Mouse (Mus musculus) MEL (cell line): ENCODE measurements at regions not wholly inside any gene's neighbourhood (a gene's known extent, or its start where the extent isn't known, plus 50 kb on each side); places are given as distances from the start of the nearest gene placed in this dataset.

Experiments used
- DNase-seq: peaks from one replicate; pipeline ENCODE4 v3.0.0; 2011; ENCODE audit warnings: low read depth, low spot score
- H3K27ac ChIP-seq: 2 replicates; pipeline ENCODE4 v1.5.1; 2012; ENCODE audit warnings: low read depth, mild to moderate bottlenecking, control low read depth, low read length, moderate library complexity; ENCODE audit not compliant: control insufficient read depth
- H3K27me3 ChIP-seq, 2 experiments: fragments of 150-350 bp in 1 of 2; sonication (generic) in 1 of 2; 2 replicates each; pipeline ENCODE4 v1.6.1; 2012; ENCODE audit warnings: low read length in 2 of 2, mild to moderate bottlenecking in 2 of 2, improper control_type of control experiment in 1 of 2, moderate library complexity in 1 of 2; ENCODE audit not compliant: insufficient read depth in 2 of 2, control insufficient read depth in 1 of 2
- H3K36me3 ChIP-seq, 2 experiments: 2 replicates each; pipeline ENCODE4 v1.6.1; 2012 to 2014; ENCODE audit warnings: low read length in 2 of 2, improper control_type of control experiment in 1 of 2, inconsistent platforms in 1 of 2, mild to moderate bottlenecking in 1 of 2; ENCODE audit not compliant: insufficient read depth in 2 of 2, control insufficient read depth in 1 of 2
- H3K4me1 ChIP-seq, 2 experiments: fragments of 150-350 bp in 1 of 2; sonication (generic) in 1 of 2; 2 replicates each; pipeline ENCODE4 v1.6.1; 2012; ENCODE audit warnings: low read length in 2 of 2, improper control_type of control experiment in 1 of 2, mild to moderate bottlenecking in 1 of 2; ENCODE audit not compliant: insufficient read depth in 2 of 2, control insufficient read depth in 1 of 2
- H3K4me3 ChIP-seq, 2 experiments: fragments of 150-350 bp in 1 of 2; sonication (generic) in 1 of 2; 2 replicates each; pipeline ENCODE4 v1.5.1; 2012; ENCODE audit warnings: low read depth in 2 of 2, low read length in 2 of 2, mild to moderate bottlenecking in 2 of 2, moderate library complexity in 2 of 2, control low read depth in 1 of 2, improper control_type of control experiment in 1 of 2; ENCODE audit not compliant: control insufficient read depth in 1 of 2, insufficient read depth in 1 of 2
- H3K79me2 ChIP-seq: 2 replicates; pipeline ENCODE4 v1.6.1; 2012; ENCODE audit warnings: mild to moderate bottlenecking, low read length, moderate library complexity; ENCODE audit not compliant: control insufficient read depth, poor library complexity, insufficient read depth
- H3K9ac ChIP-seq: 2 replicates; pipeline ENCODE4 v1.6.1; 2012; ENCODE audit warnings: low read depth, mild to moderate bottlenecking, control low read depth, low read length, moderate library complexity; ENCODE audit not compliant: control insufficient read depth, poor library complexity, severe bottlenecking
- H3K9me3 ChIP-seq: fragments of 150-350 bp; sonication (generic); replicated peaks from 2 replicates; pipeline ENCODE4 v1.6.1; 2012; ENCODE audit warnings: mild to moderate bottlenecking, low read length, improper control_type of control experiment, moderate library complexity; ENCODE audit not compliant: insufficient read depth
- CHD2 ChIP-seq: IDR thresholded peaks from 2 replicates; pipeline ENCODE4 v1.6.1; 2011; ENCODE audit warnings: low read length, improper control_type of control experiment
- CTCF ChIP-seq, 3 experiments: IDR thresholded peaks in 2 of 3; conservative IDR thresholded peaks in 1 of 3; 2 replicates each; pipeline ENCODE4 v1.5.1; 2011 to 2012; ENCODE audit warnings: low read length in 3 of 3, low read depth in 2 of 3, mild to moderate bottlenecking in 2 of 3, improper control_type of control experiment in 1 of 3, inconsistent platforms in 1 of 3, mixed read lengths in 1 of 3, moderate library complexity in 1 of 3; ENCODE audit not compliant: control insufficient read depth in 1 of 3, insufficient read depth in 1 of 3, poor library complexity in 1 of 3, severe bottlenecking in 1 of 3
- E2F4 ChIP-seq: IDR thresholded peaks from 2 replicates; pipeline ENCODE4 v1.6.1; 2011; ENCODE audit warnings: low read depth, low read length, improper control_type of control experiment, borderline replicate concordance
- ETS1 ChIP-seq: IDR thresholded peaks from 2 replicates; pipeline ENCODE4 v1.6.1; 2012; ENCODE audit warnings: low read depth, mild to moderate bottlenecking, inconsistent platforms, low read length, improper control_type of control experiment, moderate library complexity
- GATA1 ChIP-seq: IDR thresholded peaks from 2 replicates; pipeline ENCODE4 v1.6.1; 2011; ENCODE audit warnings: low read depth, low read length, improper control_type of control experiment
- JUND ChIP-seq: IDR thresholded peaks from 2 replicates; pipeline ENCODE4 v1.6.1; 2011; ENCODE audit warnings: low read depth, mild to moderate bottlenecking, improper control_type of control experiment, low read length
- MAZ ChIP-seq: IDR thresholded peaks from 2 replicates; pipeline ENCODE4 v1.6.1; 2012; ENCODE audit warnings: low read depth, mild to moderate bottlenecking, inconsistent platforms, low read length, improper control_type of control experiment
- MEF2A ChIP-seq: IDR thresholded peaks from 2 replicates; pipeline ENCODE4 v1.6.1; 2014; ENCODE audit warnings: low read depth, mild to moderate bottlenecking, inconsistent platforms, low read length, improper control_type of control experiment; ENCODE audit not compliant: poor library complexity, insufficient replicate concordance, severe bottlenecking; ENCODE audit errors: extremely low read depth
- MXI1 ChIP-seq: IDR thresholded peaks from 2 replicates; pipeline ENCODE4 v1.6.1; 2011; ENCODE audit warnings: mild to moderate bottlenecking, low read depth, low read length, improper control_type of control experiment
- MYB ChIP-seq: IDR thresholded peaks from 2 replicates; pipeline ENCODE4 v1.6.1; 2011; ENCODE audit warnings: mild to moderate bottlenecking, low read depth, low read length, improper control_type of control experiment
- NELFE ChIP-seq: IDR thresholded peaks from 2 replicates; pipeline ENCODE4 v1.6.1; 2011; ENCODE audit warnings: low read depth, low read length, improper control_type of control experiment
- NRF1 ChIP-seq: IDR thresholded peaks from 2 replicates; pipeline ENCODE4 v1.6.1; 2014; ENCODE audit warnings: low read depth, mild to moderate bottlenecking, inconsistent platforms, low read length, improper control_type of control experiment, moderate library complexity; ENCODE audit not compliant: poor library complexity, insufficient read depth, severe bottlenecking
- POLR2A ChIP-seq, 2 experiments: IDR thresholded peaks; 2 replicates each; pipeline ENCODE4 v1.6.1; 2011 to 2012; ENCODE audit warnings: low read length in 2 of 2, mild to moderate bottlenecking in 2 of 2, control low read depth in 1 of 2, improper control_type of control experiment in 1 of 2, low read depth in 1 of 2, moderate library complexity in 1 of 2; ENCODE audit not compliant: control insufficient read depth in 1 of 2, insufficient read depth in 1 of 2, poor library complexity in 1 of 2
- POLR2AphosphoS2 ChIP-seq: IDR thresholded peaks from 2 replicates; pipeline ENCODE4 v1.6.1; 2011; ENCODE audit warnings: low read length, improper control_type of control experiment
- TAL1 ChIP-seq: IDR thresholded peaks from 2 replicates; pipeline ENCODE4 v1.6.1; 2012; ENCODE audit warnings: mild to moderate bottlenecking, inconsistent platforms, low read length, moderate library complexity, mixed read lengths
- TBP ChIP-seq: IDR thresholded peaks from 2 replicates; pipeline ENCODE4 v1.8.0; 2011; ENCODE audit warnings: low read depth, low read length, improper control_type of control experiment
- TCF12 ChIP-seq: IDR thresholded peaks from 2 replicates; pipeline ENCODE4 v1.6.1; 2014; ENCODE audit warnings: low read depth, mild to moderate bottlenecking, inconsistent platforms, low read length, improper control_type of control experiment, moderate library complexity
- UBTF ChIP-seq: IDR thresholded peaks from 2 replicates; pipeline ENCODE4 v1.6.1; 2012; ENCODE audit warnings: low read depth, mild to moderate bottlenecking, inconsistent platforms, low read length, improper control_type of control experiment, moderate library complexity, borderline replicate concordance; ENCODE audit not compliant: insufficient read depth
- USF2 ChIP-seq, 2 experiments: IDR thresholded peaks; 2 replicates each; pipeline ENCODE4 v1.6.1; 2011 to 2012; ENCODE audit warnings: improper control_type of control experiment in 2 of 2, low read length in 2 of 2, borderline replicate concordance in 1 of 2, inconsistent platforms in 1 of 2, low read depth in 1 of 2, mild to moderate bottlenecking in 1 of 2; ENCODE audit not compliant: insufficient read depth in 1 of 2
- ZC3H11A ChIP-seq: IDR thresholded peaks from 2 replicates; pipeline ENCODE4 v1.6.1; 2012; ENCODE audit warnings: low read depth, mild to moderate bottlenecking, inconsistent platforms, low read length, improper control_type of control experiment
- ZKSCAN1 ChIP-seq: IDR thresholded peaks from 2 replicates; pipeline ENCODE4 v1.6.1; 2012; ENCODE audit warnings: low read depth, mild to moderate bottlenecking, inconsistent platforms, low read length, improper control_type of control experiment, moderate library complexity
- ZMIZ1 ChIP-seq: IDR thresholded peaks from 2 replicates; pipeline ENCODE4 v1.6.1; 2012; ENCODE audit warnings: low read depth, mild to moderate bottlenecking, inconsistent platforms, low read length, improper control_type of control experiment, moderate library complexity
- ZNF384 ChIP-seq: IDR thresholded peaks from 2 replicates; pipeline ENCODE4 v1.6.1; 2012; ENCODE audit warnings: low read depth, mild to moderate bottlenecking, inconsistent platforms, low read length, improper control_type of control experiment

DNA sequence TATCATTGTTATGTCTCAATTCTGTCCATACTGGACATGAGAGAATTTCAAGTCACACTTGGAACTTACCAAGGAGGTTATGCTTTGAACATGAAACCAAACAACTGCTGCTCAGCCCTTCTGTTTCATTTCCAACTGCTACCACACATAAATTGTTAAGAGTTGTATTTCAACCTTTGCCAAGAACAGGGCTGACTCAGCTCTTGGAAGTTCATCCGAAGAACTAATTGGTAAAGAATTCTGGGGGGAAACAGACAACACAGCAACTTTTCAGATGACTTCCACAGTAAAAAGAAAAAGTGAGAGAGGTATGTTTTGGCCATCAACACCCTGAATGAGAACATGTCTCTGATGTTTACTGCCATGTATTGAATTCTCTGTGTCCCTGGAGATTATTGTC is 234.1 kb upstream of the Slco3a1 start:
- Histone ChIP-seq H3K36me3 (no peaks in the 10 kb centered on the region), H3K9ac (no peak overlapping the region), H3K27ac (no peak overlapping the region), H3K79me2 (no peaks in the 10 kb centered on the region), H3K4me3 (no peak overlapping the region), H3K27me3 (no peaks in the 10 kb centered on the region), H3K9me3 (no peaks in the 10 kb centered on the region)
- no peak for DNase-seq
- TF ChIP-seq ETS1: no peak
- TF ChIP-seq MAZ: no peak
- no peak for TF ChIP-seq NELFE
- TF ChIP-seq ZNF384: no peak
- TF ChIP-seq NRF1: no peak
- TF ChIP-seq GATA1: no peak
- TF ChIP-seq USF2 (IDR thresholded peaks at IDR 0.05; ENCODE audit: borderline replicate concordance in 1 of 2, insufficient read depth in 1 of 2, low read depth in 1 of 2, low read length in 2 of 2): no peak
- TF ChIP-seq MXI1: no peak
- no peak for TF ChIP-seq ZMIZ1
- TF ChIP-seq JUND: no peak
- TF ChIP-seq CTCF (IDR thresholded peaks at IDR 0.05 in 2 of 3, conservative IDR thresholded peaks at IDR 0.05 in 1 of 3; ENCODE audit: control insufficient read depth in 1 of 3, insufficient read depth in 1 of 3, low read depth in 2 of 3, low read length in 3 of 3, poor library complexity in 1 of 3, severe bottlenecking in 1 of 3): no peak
- TF ChIP-seq CHD2: no peak
- no peak for TF ChIP-seq UBTF
- TF ChIP-seq ZC3H11A: no peak
- no peak for TF ChIP-seq MYB
- no peak for TF ChIP-seq E2F4
- TF ChIP-seq TBP: no peak
- TF ChIP-seq POLR2A (IDR thresholded peaks at IDR 0.05; ENCODE audit: control insufficient read depth in 1 of 2, insufficient read depth in 1 of 2, low read depth in 1 of 2, low read length in 2 of 2, poor library complexity in 1 of 2): no peak
- TF ChIP-seq, all 39 proteins: peak for 0
- H3K4me1 ChIP-seq: no peaks in the 10 kb centered on the region

DNA sequence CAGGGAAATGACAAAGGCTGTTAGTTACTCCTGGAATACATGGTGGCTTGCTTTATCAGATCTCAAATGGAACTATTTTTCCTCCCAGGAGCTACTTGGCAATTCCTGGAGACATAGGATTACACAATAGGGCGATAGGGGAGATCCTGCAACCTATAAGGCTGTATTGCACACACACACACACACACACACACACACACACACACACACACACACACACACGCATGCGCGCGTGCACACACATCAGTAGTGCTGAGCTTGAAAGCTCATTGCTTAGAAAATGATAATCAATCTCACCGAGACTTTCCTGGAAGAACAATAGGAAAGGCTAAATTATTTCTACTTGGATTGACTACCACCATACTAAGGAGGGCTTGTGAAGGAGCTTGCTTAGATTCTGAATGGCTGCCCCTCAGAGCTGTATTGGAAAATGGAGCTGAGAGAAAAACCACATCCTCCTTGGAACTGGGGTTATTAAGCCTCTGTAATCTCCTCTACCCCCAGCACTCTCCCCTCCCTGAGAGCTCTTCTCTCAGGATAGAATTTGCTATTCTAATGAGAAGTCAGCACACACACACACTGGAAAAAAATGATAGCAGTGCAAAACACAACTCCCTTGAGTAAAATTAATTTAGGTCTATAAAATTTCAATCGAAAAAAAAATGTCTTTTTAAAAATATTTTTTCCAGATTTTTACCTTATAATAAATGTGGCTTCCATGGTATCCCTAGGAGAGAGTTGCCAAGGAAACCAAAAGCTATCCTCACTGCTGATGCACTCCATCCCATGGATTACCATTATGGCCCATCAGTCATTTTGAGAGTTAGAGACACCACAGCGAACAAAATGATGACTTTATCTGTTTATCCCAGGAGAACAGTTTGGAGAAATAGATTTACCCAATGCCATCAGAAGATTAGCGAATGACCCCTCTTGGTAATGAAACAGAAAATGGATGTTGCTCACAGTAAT is 217.1 kb upstream of the Slco3a1 start:
- Histone ChIP-seq H3K4me1 (no peaks in the 10 kb centered on the region), H3K9me3 (no peaks in the 10 kb centered on the region), H3K79me2 (no peaks in the 10 kb centered on the region), H3K9ac (no peak overlapping the region), H3K36me3 (no peaks in the 10 kb centered on the region), H3K27ac (no peak overlapping the region), H3K4me3 (no peak overlapping the region), H3K27me3 (no peaks in the 10 kb centered on the region)
- DNase-seq: no peak
- no peak for TF ChIP-seq MEF2A
- no peak for TF ChIP-seq TBP
- no peak for TF ChIP-seq MAZ
- no peak for TF ChIP-seq ZMIZ1
- TF ChIP-seq USF2 (IDR thresholded peaks at IDR 0.05; ENCODE audit: borderline replicate concordance in 1 of 2, insufficient read depth in 1 of 2, low read depth in 1 of 2, low read length in 2 of 2): no peak
- no peak for TF ChIP-seq E2F4
- TF ChIP-seq TAL1: no peak
- no peak for TF ChIP-seq ZKSCAN1
- TF ChIP-seq TCF12: no peak
- TF ChIP-seq POLR2AphosphoS2: no peak
